Mouse (Mus musculus) thymus, postnatal 10 days (tissue): Measurements from ENCODE around the gene Rnf222.

Experiments used
- DNase-seq, 2 experiments: peaks; one replicate each; pipeline ENCODE4 v3.0.0; 2021; ENCODE audit warnings: low spot score in 2 of 2

Rnf222 gene

GRCm38 (mm10) chr11:68888253-68888652, at the start of gene Rnf222:
Gene Rnf222, plus strand, starts transcription at chr11:68888553.
- no peak for DNase-seq

GRCm38 (mm10) chr11:68839606-68840005, 48.7 kb upstream of the Rnf222 start:
- DNase-seq = no peak

GRCm38 (mm10) chr11:68850862-68851261, 37.5 kb upstream of the Rnf222 start:
- DNase-seq = no peak

GRCm38 (mm10) chr11:68851644-68852485, 36.5 kb upstream of the Rnf222 start:
- no peak for DNase-seq

GRCm38 (mm10) chr11:68852486-68852901, 35.9 kb upstream of the Rnf222 start:
- DNase-seq = no peak

GRCm38 (mm10) chr11:68852932-68853409, 35.4 kb upstream of the Rnf222 start:
- peak; percentile 100 for DNase-seq

GRCm38 (mm10) chr11:68853611-68854401, 34.5 kb upstream of the Rnf222 start:
- DNase-seq = peak in 1 of 2 experiments; percentile 8

GRCm38 (mm10) chr11:68854621-68855020, 33.7 kb upstream of the Rnf222 start:
- DNase-seq = no peak

GRCm38 (mm10) chr11:68857329-68857728, 31.0 kb upstream of the Rnf222 start:
- no peak for DNase-seq

DNA sequence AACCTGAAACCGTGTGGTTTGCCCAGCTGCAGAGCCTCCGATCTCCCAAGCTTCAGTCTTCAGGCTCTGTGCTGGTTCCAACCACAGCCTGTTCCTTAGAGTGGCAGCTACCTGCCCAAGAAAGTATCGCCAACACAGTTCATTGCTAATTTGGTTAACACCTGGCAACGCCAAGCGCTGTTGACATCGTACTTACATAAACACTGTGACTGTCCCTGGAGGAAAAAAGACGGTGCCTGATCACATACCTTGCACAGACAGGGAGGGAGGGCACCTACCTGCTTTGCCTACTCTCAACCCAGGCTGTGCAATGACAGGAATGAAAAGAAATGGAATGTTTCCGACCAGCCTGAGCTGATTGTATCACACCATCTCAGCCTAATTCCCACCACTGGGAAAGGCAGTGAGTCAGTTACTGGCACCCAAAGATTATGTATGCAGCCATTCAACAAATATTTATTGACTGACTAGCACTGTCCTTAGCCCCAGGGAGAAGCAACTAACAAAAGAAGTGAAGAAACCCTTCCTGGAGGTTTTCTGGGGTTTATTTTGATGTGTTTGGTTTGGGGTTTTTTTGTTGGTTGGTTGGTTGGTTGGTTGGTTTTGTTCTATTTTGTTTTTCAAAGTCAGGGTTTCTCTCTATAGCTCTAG, 28.3 kb upstream of the Rnf222 start:
- no peak for DNase-seq

DNA sequence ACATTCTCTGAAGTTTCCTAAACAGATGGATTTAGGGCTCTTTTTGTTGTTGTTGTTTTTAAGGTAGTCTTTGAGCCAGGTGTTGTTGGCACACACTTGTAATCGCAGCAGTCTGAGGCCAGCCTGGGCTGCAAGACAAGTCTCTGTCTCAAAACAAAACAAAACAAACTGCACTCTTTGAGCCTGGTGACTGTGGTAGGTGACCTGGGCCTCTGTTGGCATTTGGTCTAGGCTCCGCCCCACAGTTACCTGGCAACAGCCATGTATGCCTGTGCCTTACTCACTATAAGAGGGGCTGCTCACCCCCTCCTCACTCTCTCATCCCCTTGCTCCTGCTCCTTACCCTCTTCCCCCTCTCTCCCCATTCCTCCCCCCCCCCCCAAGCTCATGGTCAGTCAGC, 26.1 kb upstream of the Rnf222 start:
- no peak for DNase-seq

GRCm38 (mm10) chr11:68863631-68864091, 24.7 kb upstream of the Rnf222 start:
- no peak for DNase-seq

- DNase-seq = no peak
Observed at GRCm38 (mm10) chr11:68864544-68865189, 23.7 kb upstream of the Rnf222 start.

DNA sequence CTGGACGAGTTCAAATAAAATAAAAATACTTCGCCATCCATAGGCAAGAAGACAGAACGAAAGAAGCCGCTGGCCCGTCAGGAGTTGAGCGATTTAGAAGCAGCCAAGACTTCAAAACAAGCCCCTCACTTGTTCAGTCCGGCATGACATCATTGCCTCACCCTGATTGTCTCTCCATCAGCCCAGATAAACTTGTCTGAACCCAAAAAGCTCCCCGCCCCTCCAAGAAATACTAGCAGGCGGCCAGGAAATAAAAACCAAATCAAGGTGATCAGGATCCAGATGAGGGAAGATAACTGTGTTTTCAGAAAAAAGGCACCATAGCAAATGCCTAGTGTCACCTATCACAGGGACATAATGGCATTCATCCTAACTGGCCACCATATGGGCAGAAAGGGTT, 17.1 kb upstream of the Rnf222 start:
- no peak for DNase-seq

DNA sequence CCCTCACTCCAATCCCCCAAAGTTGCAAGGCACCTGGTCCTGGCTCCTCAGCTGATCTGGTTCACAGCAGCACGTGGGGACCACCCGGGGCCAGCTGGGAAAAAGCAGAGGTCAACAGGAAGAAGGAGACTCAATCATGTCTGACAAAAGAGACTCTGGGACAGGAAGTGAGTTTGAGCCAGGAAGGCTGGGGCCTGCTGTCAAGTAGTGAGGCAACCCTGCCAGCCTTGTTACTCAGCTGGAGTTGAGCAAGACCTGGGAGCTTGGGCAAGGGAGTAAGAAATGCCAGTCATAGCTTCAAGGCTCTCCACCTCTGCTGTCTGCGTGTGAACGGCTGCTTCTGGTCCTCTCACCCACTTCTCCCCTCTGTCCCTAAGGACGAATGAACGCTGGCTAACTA, 16.6 kb upstream of the Rnf222 start, which contains the start of gene Ndel1:
Gene Ndel1 (minus strand): TSS at position 111 of the 400 bp plus-strand sequence.
- DNase-seq = no peak

- DNase-seq = peak in 1 of 2 experiments; percentile 64
Observed at GRCm38 (mm10) chr11:68874841-68875240, 13.5 kb upstream of the Rnf222 start.

- DNase-seq = no peak
Observed at GRCm38 (mm10) chr11:68878811-68879210, 9.5 kb upstream of the Rnf222 start.

GRCm38 (mm10) chr11:68882107-68882506, 6.2 kb upstream of the Rnf222 start:
- no peak for DNase-seq

DNA sequence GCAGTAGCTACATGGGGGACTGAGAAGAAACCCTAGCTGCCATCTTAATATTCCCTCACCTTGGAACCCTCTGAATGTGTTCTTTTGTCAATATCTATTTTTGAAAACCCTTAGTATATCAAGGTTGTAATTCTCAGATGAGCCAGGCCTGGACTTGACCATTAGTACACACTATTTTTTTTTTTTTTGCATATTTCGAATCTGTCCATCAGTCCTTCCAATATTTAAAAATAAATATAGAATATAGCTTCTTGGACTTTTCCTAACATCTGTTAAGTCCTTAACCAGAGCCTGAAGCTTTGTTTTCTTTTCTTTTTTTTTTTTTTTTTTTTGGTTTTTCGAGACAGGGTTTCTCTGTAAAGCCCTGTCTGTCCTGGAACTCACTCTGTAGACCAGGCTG, 4.5 kb upstream of the Rnf222 start:
- DNase-seq = no peak

DNA sequence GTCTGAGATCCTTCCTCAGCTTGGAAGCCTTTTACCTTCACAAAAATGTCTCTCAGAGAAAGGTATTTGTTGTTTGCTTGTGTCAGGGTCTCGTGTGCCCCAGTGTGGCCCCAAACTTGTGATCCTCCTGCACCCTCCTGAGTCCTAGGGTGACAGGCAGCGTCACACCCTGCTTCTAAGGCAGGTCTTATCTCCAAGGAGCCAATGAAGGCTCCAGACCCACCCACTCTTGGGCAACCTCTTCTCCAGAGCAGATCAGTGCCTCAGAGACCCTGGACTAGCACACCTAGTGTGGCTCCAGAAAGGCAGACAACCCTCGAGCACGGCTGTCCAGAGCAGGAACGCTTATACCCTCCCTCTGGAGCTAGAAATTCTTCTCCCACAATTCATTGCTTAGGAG, 4.0 kb upstream of the Rnf222 start:
- DNase-seq = no peak

DNA sequence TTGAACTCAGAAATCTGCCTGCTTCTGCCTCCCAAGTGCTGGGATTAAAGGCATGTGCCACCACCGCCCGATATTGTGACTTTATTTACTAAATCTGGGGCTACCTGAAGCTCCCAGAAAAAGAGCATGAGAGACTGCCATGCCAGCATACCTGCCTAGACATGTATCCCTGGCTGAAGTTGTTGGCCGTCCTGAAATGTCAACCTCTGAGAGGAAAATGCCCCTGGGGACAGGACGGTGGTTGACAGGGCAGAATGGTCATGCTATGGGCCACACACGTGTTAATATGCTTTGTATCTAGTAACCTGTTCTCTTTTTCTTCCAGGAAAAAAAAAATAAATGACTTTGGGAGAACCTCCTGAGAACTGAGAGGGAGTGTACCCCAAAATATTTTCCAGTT, 2.3 kb upstream of the Rnf222 start:
- no peak for DNase-seq
